ENCODE assay signal across 14 mouse cellular contexts in genomic region chr13:64180300-64180699, GRCm38 (mm10). TPM values are rescaled to one million over a fixed set of nuclear protein-coding genes. Genes with fewer than 3 reads are reported as not detected.
DNase-seq lines count a peak whose midpoint lies in the region; ATAC-seq and TF ChIP-seq lines count a peak whose summit lies in the region.
"Had no signal": no experiment of that assay in that cellular context is flagged by ENCODE, and none has a peak within 500 bp of the region (broad histone marks: within the 10 kb centered on the region; RNA-seq: fewer than 3 reads in every experiment).

No protein-coding gene starts in this region.

- H3K9me3 ChIP-seq in CH12.LX (replicated peaks; ENCODE audit: low read length) (no peaks in the 10 kb centered on the region), G1E (replicated peaks) (no peaks in the 10 kb centered on the region)
- H3K9me3 ChIP-seq: forebrain, embryonic 15.5 days; limb, embryonic 12.5 days; neural tube, embryonic 15.5 days; stomach, embryonic 15.5 days had no signal

- H3K36me3 ChIP-seq in CH12.LX (replicated peaks in 1 of 2; ENCODE audit: control insufficient read depth in 1 of 2, insufficient read depth in 1 of 2, low read length in 1 of 2) (no peaks in the 10 kb centered on the region), G1E (replicated peaks) (peaks cover 58% of the 10 kb centered on the region)
- H3K36me3 ChIP-seq: forebrain, embryonic 15.5 days had no signal

- H3K4me2 ChIP-seq in CH12.LX (ENCODE audit: insufficient read depth, low read depth, poor library complexity, severe bottlenecking), result no peak overlapping the region
- H3K4me2 ChIP-seq: forebrain, embryonic 15.5 days; limb, embryonic 12.5 days; neural tube, embryonic 15.5 days; stomach, embryonic 15.5 days had no signal

- no peak overlapping the region for H3K27ac ChIP-seq in left cerebral cortex, adult 2 months
- H3K27ac ChIP-seq in CH12.LX (ENCODE audit: insufficient read depth, low read depth), result no peak overlapping the region
- H3K27ac ChIP-seq: forebrain, embryonic 15.5 days; limb, embryonic 12.5 days; neural tube, embryonic 15.5 days; stomach, embryonic 15.5 days had no signal

- DNase-seq in left cerebral cortex, adult 2 months (ENCODE audit: extremely low spot score in 1 of 2, low spot score in 2 of 2), result no peak
- DNase-seq in left cerebral cortex, postnatal 14 days (ENCODE audit: low spot score in 2 of 2), result no peak
- DNase-seq in CH12.LX (ENCODE audit: extremely low read depth), result peak; percentile 31
- DNase-seq in G1E (ENCODE audit: low spot score), result no peak
- no peak for DNase-seq in testis, postnatal 14 days (ENCODE audit: low spot score)
- no peak for DNase-seq in spleen, postnatal 36 days (ENCODE audit: low spot score in 2 of 2)
- DNase-seq: gastrocnemius, postnatal 25 days had no signal

- dilution Hi-C loops in CH12.LX (cut with MboI; ENCODE audit: extremely low pct_ligation_motif_present, extremely low pct_unique_long_range_greater_than_20kb, low sequenced_read_pairs), result no loop called here

- peak; percentile 18 for TF ChIP-seq RAD21 in CH12.LX (IDR thresholded peaks at IDR 0.05; ENCODE audit: low read depth, low read length)

- ATAC-seq in G1E (ENCODE audit: extremely low read depth, insufficient number of reproducible peaks, low FRiP score, poor library complexity, severe bottlenecking), result peak; percentile 15; the same call in 1 of the 2 replicates
- ATAC-seq in megakaryocyte progenitor cell, adult 5-6 weeks (replicated peaks; ENCODE audit: poor library complexity), result peak; percentile 56; the same call in 1 of the 2 replicates
- ATAC-seq: forebrain, embryonic 15.5 days; hindbrain, embryonic 16.5 days; midbrain, embryonic 16.5 days had no signal

- H3K4me1 ChIP-seq in CH12.LX (ENCODE audit: control insufficient read depth in 1 of 2, insufficient read depth in 2 of 2), result peaks cover 0 to 7% of the 10 kb centered on the region in 2 experiments; a peak in 2 of 4 replicates
- no peaks in the 10 kb centered on the region for H3K4me1 ChIP-seq in G1E (ENCODE audit: insufficient read depth, low read depth, low read length)
- H3K4me1 ChIP-seq: forebrain, embryonic 15.5 days; limb, embryonic 12.5 days; neural tube, embryonic 15.5 days; stomach, embryonic 15.5 days had no signal

- no peak overlapping the region for H3K9ac ChIP-seq in CH12.LX (ENCODE audit: insufficient read depth, low read depth)
- H3K9ac ChIP-seq: forebrain, embryonic 15.5 days; limb, embryonic 12.5 days; neural tube, embryonic 15.5 days; stomach, embryonic 15.5 days had no signal

- peaks cover 1% of the 10 kb centered on the region for H3K27me3 ChIP-seq in CH12.LX (replicated peaks)
- H3K27me3 ChIP-seq in G1E (ENCODE audit: insufficient read depth, low read length), result no peaks in the 10 kb centered on the region
- H3K27me3 ChIP-seq: forebrain, embryonic 15.5 days; limb, embryonic 12.5 days; neural tube, embryonic 15.5 days; stomach, embryonic 15.5 days had no signal

- TF ChIP-seq CTCF in left cerebral cortex, adult 2 months (IDR thresholded peaks at IDR 0.05), result peak; percentile 3
- TF ChIP-seq CTCF in CH12.LX (conservative IDR thresholded peaks at IDR 0.05 in 1 of 2, IDR thresholded peaks at IDR 0.05 in 1 of 2; ENCODE audit: low read depth in 2 of 2, low read length in 2 of 2) (peak in 1 of 2 experiments; percentile 41; a peak in 2 of 4 replicates), G1E (IDR thresholded peaks at IDR 0.05; ENCODE audit: low read depth, low read length) (no peak)

- no peak overlapping the region for H3K4me3 ChIP-seq in left cerebral cortex, adult 2 months
- H3K4me3 ChIP-seq in CH12.LX (replicated peaks in 1 of 3; ENCODE audit: low read depth in 2 of 3, low read length in 2 of 3, poor library complexity in 1 of 3) (no peak overlapping the region), G1E (ENCODE audit: low read depth, low read length) (no peak overlapping the region)
- H3K4me3 ChIP-seq: forebrain, embryonic 15.5 days; limb, embryonic 12.5 days; neural tube, embryonic 15.5 days; stomach, embryonic 15.5 days had no signal

- no peak for TF ChIP-seq EP300 in CH12.LX (IDR thresholded peaks at IDR 0.05; ENCODE audit: low read length)

- TF ChIP-seq POLR2A in CH12.LX (IDR thresholded peaks at IDR 0.05; ENCODE audit: low read depth, low read length), result no peak

- no peaks in the 10 kb centered on the region for H3K79me2 ChIP-seq in CH12.LX (replicated peaks; ENCODE audit: control insufficient read depth, extremely low read depth, insufficient read depth, poor library complexity, severe bottlenecking)

- intact Hi-C loops in left cerebral cortex, adult 2 months (cut with DNase I), result loop anchor here (2.0 kb wide), 1 partner anchor 127 kb away; no protein-coding TSS in a partner anchor
- intact Hi-C loops in left cerebral cortex, postnatal 14 days (cut with DNase I), result loop anchor here (2.0 kb wide), 1 partner anchor 129 kb away; no protein-coding TSS in a partner anchor

- in situ Hi-C loops in CH12.LX (cut with MboI; ENCODE audit: low pct_ligation_motif_present, low pct_unique_long_range_greater_than_20kb, low sequenced_read_pairs), result loop anchor here (10.0 kb wide), 1 partner anchor 135 kb away; the partner anchor contains the start of gene Aaed1

TF ChIP-seq in CH12.LX, 34 proteins besides CTCF, POLR2A, EP300 and RAD21:
- TF ChIP-seq SMC3 (IDR thresholded peaks at IDR 0.05; ENCODE audit: low read depth, low read length) (peak; percentile 13; the same call in 1 of the 2 replicates), ZC3H11A (IDR thresholded peaks at IDR 0.05; ENCODE audit: low read depth, low read length) (no peak), RCOR1 (conservative IDR thresholded peaks at IDR 0.05; ENCODE audit: low read depth, low read length) (no peak), MYC (IDR thresholded peaks at IDR 0.05; ENCODE audit: low read depth, low read length) (peak; percentile 53; the same call in 1 of the 2 replicates), MAX (IDR thresholded peaks at IDR 0.05; ENCODE audit: low read length) (no peak)

RNA-seq across cellular contexts. Expression of gene Habp4, which starts 18.7 kb away (rescaled TPM):
- total RNA-seq in left cerebral cortex, adult 2 months (2021), result 100 to 1,000 TPM; 185 to 196 TPM
- total RNA-seq in left cerebral cortex, postnatal 14 days (2021), result 100 to 1,000 TPM; 158 to 167 TPM
- total RNA-seq in CH12.LX (2012; rRNA removed) (1.8 and 3.3 TPM in 2 replicates), CH12.LX (2014; rRNA removed) (2.6 and 3.5 TPM in 2 replicates), G1E (2014; fragmentation: Nextera tagmentation) (22.0 and 34.1 TPM in 2 replicates), G1E (2017) (10.5 and 12.4 TPM in 2 replicates)
- polyA plus RNA-seq in CH12.LX (2012; ENCODE audit: insufficient read length, low read depth) (3.3 and 4.2 TPM in 2 replicates), G1E (2012) (33.9 and 44.5 TPM in 2 replicates)
- 3.4 and 3.9 TPM in 2 replicates for total RNA-seq in megakaryocyte progenitor cell, adult 5-6 weeks (2015)
- 2.4 TPM in 2 replicates for total RNA-seq in megakaryocyte progenitor cell, adult 5-6 weeks (2017)

RNA-seq across cellular contexts. Expression of gene Zfp367, which starts 27.3 kb away (rescaled TPM):
- 10 to 100 TPM; 26.8 to 29.3 TPM for total RNA-seq in left cerebral cortex, adult 2 months (2021)
- 10 to 100 TPM; 13.4 to 14.4 TPM for total RNA-seq in left cerebral cortex, postnatal 14 days (2021)
- total RNA-seq in CH12.LX (2012; rRNA removed), result 12.6 and 17.0 TPM in 2 replicates
- total RNA-seq in CH12.LX (2014; rRNA removed), result 33.7 and 39.2 TPM in 2 replicates
- 17.3 and 23.8 TPM in 2 replicates for polyA plus RNA-seq in CH12.LX (2012; ENCODE audit: insufficient read length, low read depth)
- total RNA-seq in G1E (2014; fragmentation: Nextera tagmentation), result 37.2 and 38.6 TPM in 2 replicates
- total RNA-seq in G1E (2017), result 47.2 and 51.7 TPM in 2 replicates
- 6.6 and 7.0 TPM in 2 replicates for polyA plus RNA-seq in G1E (2012)
- total RNA-seq in megakaryocyte progenitor cell, adult 5-6 weeks (2015), result 42.8 and 49.3 TPM in 2 replicates
- 41.9 and 52.3 TPM in 2 replicates for total RNA-seq in megakaryocyte progenitor cell, adult 5-6 weeks (2017)

RNA-seq across cellular contexts. Expression of gene Slc35d2, which starts 51.1 kb away (rescaled TPM):
- under 1 TPM; 0.41 to 0.84 TPM for total RNA-seq in left cerebral cortex, adult 2 months (2021)
- 1 to 10 TPM in 1 of 2 experiments, under 1 TPM in 1; 0.90 to 1.9 TPM for total RNA-seq in left cerebral cortex, postnatal 14 days (2021)
- total RNA-seq in CH12.LX (2012; rRNA removed) (9.2 and 10.3 TPM in 2 replicates), CH12.LX (2014; rRNA removed) (15.4 and 19.4 TPM in 2 replicates), G1E (2014; fragmentation: Nextera tagmentation) (not detected in 2 replicates), G1E (2017) (0.11 TPM in 1 of 2 replicates, not detected in the other)
- polyA plus RNA-seq in CH12.LX (2012; ENCODE audit: insufficient read length, low read depth) (16.9 and 17.2 TPM in 2 replicates), G1E (2012) (not detected in 2 replicates)
- total RNA-seq in megakaryocyte progenitor cell, adult 5-6 weeks (2015), result 3.5 and 5.4 TPM in 2 replicates
- 4.3 and 5.4 TPM in 2 replicates for total RNA-seq in megakaryocyte progenitor cell, adult 5-6 weeks (2017)

Comparison
In these comparisons a context has a peak if more than half of its experiments do, and no peak if none do; other contexts are left out.
1. RNA of gene Habp4, which starts 18.7 kb away (total RNA-seq): 185 to 196 TPM in left cerebral cortex, adult 2 months and 158 to 167 TPM in left cerebral cortex, postnatal 14 days; 10.5 to 34.1 TPM in G1E, 2.4 to 3.9 TPM in megakaryocyte progenitor cell, adult 5-6 weeks and 1.8 to 3.5 TPM in CH12.LX; every median in the first group is over 4 times any median in the second.